Mouse (Mus musculus) heart, embryonic 14.5 days (tissue): ENCODE data around the gene Nme7. TPM values are rescaled to one million over a fixed set of nuclear protein-coding genes. Genes with fewer than 3 reads are reported as not detected.

Source experiments
- ATAC-seq: fragments of 200-750 bp; cut with Nextera tagmentation; 2 replicates; pipeline ENCODE4 v1.8.0; 2017; ENCODE audit warnings: low read depth, moderate TSS enrichment; ENCODE audit not compliant: insufficient number of reproducible peaks, insufficient read depth, low FRiP score
- H3K27ac ChIP-seq, 2 experiments: fragments of 200-500 bp in 1 of 2; fragments of 300-500 bp in 1 of 2; sonication (generic) in 1 of 2; replicated peaks in 1 of 2; 2 replicates each; pipeline ENCODE4 v1.5.1; 2012 to 2014; ENCODE audit warnings: low read depth in 2 of 2, low read length in 2 of 2, control low read depth in 1 of 2, mild to moderate bottlenecking in 1 of 2, mixed read lengths in 1 of 2; ENCODE audit not compliant: control insufficient read depth in 1 of 2, insufficient read depth in 1 of 2
- H3K27me3 ChIP-seq: fragments of 300-500 bp; sonication (generic); 2 replicates; pipeline ENCODE4 v1.6.1; 2014; ENCODE audit warnings: mild to moderate bottlenecking, low read length, control low read depth; ENCODE audit not compliant: control insufficient read depth, insufficient read depth
- H3K36me3 ChIP-seq: fragments of 300-500 bp; sonication (generic); 2 replicates; pipeline ENCODE4 v1.6.1; 2014; ENCODE audit warnings: mild to moderate bottlenecking, control low read depth, low read length, mixed read lengths; ENCODE audit not compliant: control insufficient read depth, insufficient read depth
- H3K4me1 ChIP-seq, 2 experiments: fragments of 200-500 bp in 1 of 2; fragments of 300-500 bp in 1 of 2; sonication (generic) in 1 of 2; 2 replicates each; pipeline ENCODE4 v1.6.1; 2012 to 2014; ENCODE audit warnings: low read length in 2 of 2, control low read depth in 1 of 2, mixed read lengths in 1 of 2; ENCODE audit not compliant: control insufficient read depth in 2 of 2, insufficient read depth in 2 of 2
- H3K4me2 ChIP-seq: fragments of 300-500 bp; sonication (generic); 2 replicates; pipeline ENCODE4 v1.6.1; 2014; ENCODE audit warnings: mild to moderate bottlenecking, low read length
- H3K4me3 ChIP-seq, 2 experiments: fragments of 200-500 bp in 1 of 2; fragments of 300-500 bp in 1 of 2; sonication (generic) in 1 of 2; 2 replicates each; pipeline ENCODE4 v1.5.1; 2012 to 2014; ENCODE audit warnings: low read length in 2 of 2, mild to moderate bottlenecking in 2 of 2, control low read depth in 1 of 2, low read depth in 1 of 2, moderate library complexity in 1 of 2; ENCODE audit not compliant: control insufficient read depth in 1 of 2, insufficient read depth in 1 of 2
- H3K9ac ChIP-seq: fragments of 300-500 bp; sonication (generic); 2 replicates; pipeline ENCODE4 v1.6.1; 2014; ENCODE audit warnings: mild to moderate bottlenecking, low read length
- H3K9me3 ChIP-seq: fragments of 300-500 bp; sonication (generic); 2 replicates; pipeline ENCODE4 v1.6.1; 2016; ENCODE audit warnings: low read length, control low read depth; ENCODE audit not compliant: control insufficient read depth
- WGBS: fragments of 180-500 bp; shearing (Covaris S2); extraction: QIAGEN DNeasy Blood & Tissue Kit; methylation state at CpG from one replicate; pipeline ENCODE4 v1.1.7; 2014; 5-methylcytosine and 5-hydroxymethylcytosine counted together
- polyA plus RNA-seq: library from polyadenylated mRNA; unstranded; fragments of >200 nt; fragmentation: Nextera tagmentation; extraction: Ambion mirVana; gene quantifications from 2 replicates; pipeline ENCODE4 v1.2.1, GENCODE M21; 2014

The Nme7 gene
- polyA plus RNA-seq, 1 experiment from 2014 or later = 19.4 TPM

DNA sequence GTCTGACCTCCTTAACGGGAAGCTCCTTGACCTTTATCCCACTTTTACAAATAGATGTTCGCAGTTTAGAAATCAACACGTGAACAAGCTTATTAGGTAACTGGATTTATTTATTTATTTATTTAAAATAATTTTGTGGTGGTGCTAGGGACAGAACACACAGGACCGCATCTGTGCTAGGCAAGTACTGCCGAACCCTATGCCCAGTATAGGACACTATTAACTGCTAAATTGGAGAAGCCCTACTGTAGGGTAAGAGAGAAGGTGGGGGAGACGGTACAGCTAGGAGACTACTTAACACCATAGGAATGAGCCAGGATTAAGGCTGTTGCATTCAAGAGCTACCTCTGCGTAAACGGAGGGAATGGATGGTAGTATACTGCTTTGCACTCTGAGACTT is 164.4 kb downstream of the Nme7 start:
- ATAC-seq = no peak
- Histone ChIP-seq H3K4me3 (no peak overlapping the region), H3K27me3 (no peaks in the 10 kb centered on the region), H3K4me2 (no peak overlapping the region), H3K36me3 (no peaks in the 10 kb centered on the region), H3K9ac (no peak overlapping the region), H3K9me3 (no peaks in the 10 kb centered on the region), H3K4me1 (peaks cover 0 to 1% of the 10 kb centered on the region in 2 experiments; a peak in 2 of 4 replicates), H3K27ac (no peak overlapping the region)
- WGBS = 80% methylated on average over 8 of the region's 8 CpGs

DNA sequence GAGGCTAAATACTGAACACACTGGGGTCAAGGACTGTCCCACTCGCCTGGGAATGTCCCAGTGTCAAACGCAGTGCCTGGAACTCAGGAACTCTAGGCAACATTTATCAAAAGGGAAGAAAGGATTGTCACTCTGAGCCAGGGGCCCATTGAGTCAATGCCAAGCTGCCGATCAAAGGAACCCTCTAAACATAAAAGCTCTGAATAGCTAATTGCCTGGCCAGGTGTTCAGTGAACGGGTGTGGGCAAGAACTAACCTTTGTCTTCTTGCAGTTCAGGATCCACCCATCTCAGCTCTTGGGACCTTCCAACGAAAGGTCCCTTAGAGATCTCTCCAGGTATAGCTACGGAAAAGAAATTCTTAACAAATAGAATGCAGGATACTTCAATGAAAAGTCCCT is 167.1 kb downstream of the Nme7 start:
- H3K4me3 ChIP-seq = no peak overlapping the region
- H3K4me2 ChIP-seq = no peak overlapping the region
- H3K9ac ChIP-seq = no peak overlapping the region
- no peaks in the 10 kb centered on the region for H3K36me3 ChIP-seq
- H3K27ac ChIP-seq = no peak overlapping the region
- H3K4me1 ChIP-seq = peaks cover 21 to 23% of the 10 kb centered on the region in 2 experiments
- H3K27me3 ChIP-seq = no peaks in the 10 kb centered on the region
- ATAC-seq = no peak
- 76% methylated on average over 6 of the region's 6 CpGs for WGBS
- H3K9me3 ChIP-seq = no peaks in the 10 kb centered on the region

DNA sequence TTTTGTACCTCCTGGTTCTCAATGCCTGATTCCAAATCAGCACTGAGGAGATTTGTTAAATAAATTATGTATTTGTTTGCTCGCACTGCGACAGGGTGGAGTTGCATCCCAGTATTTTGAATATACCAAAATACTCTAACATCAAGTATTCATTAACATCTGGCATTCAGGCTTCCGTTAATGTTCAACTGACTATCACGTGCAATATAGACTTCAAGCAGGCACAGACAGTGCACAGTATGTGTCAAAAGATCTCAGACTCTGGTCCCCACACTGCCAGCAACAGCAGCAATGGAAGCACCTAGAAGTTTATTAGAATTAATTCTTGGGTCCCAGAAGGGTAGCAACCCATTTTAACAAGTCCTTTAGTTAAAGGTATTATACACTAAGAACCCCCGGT is 167.7 kb downstream of the Nme7 start:
- Histone ChIP-seq H3K9ac (no peak overlapping the region), H3K36me3 (no peaks in the 10 kb centered on the region), H3K27ac (no peak overlapping the region), H3K4me2 (no peak overlapping the region), H3K27me3 (no peaks in the 10 kb centered on the region), H3K4me3 (no peak overlapping the region), H3K9me3 (no peaks in the 10 kb centered on the region), H3K4me1 (peaks cover 23 to 24% of the 10 kb centered on the region in 2 experiments)
- ATAC-seq = no peak
- 89% methylated on average over 5 of the region's 5 CpGs for WGBS

GRCm38 (mm10) chr1:164473398-164473797 is 169.5 kb downstream of the Nme7 start:
- no peak overlapping the region for H3K9ac ChIP-seq
- ATAC-seq = no peak
- peak overlapping the region in 1 of 2 experiments; percentile 59; a peak in 3 of 4 replicates for H3K27ac ChIP-seq
- no peaks in the 10 kb centered on the region for H3K36me3 ChIP-seq
- H3K4me1 ChIP-seq = peaks cover 23 to 24% of the 10 kb centered on the region in 2 experiments
- WGBS = 84% methylated on average over 7 of the region's 7 CpGs
- no peak overlapping the region for H3K4me2 ChIP-seq
- no peaks in the 10 kb centered on the region for H3K9me3 ChIP-seq
- no peak overlapping the region for H3K4me3 ChIP-seq
- no peaks in the 10 kb centered on the region for H3K27me3 ChIP-seq

DNA sequence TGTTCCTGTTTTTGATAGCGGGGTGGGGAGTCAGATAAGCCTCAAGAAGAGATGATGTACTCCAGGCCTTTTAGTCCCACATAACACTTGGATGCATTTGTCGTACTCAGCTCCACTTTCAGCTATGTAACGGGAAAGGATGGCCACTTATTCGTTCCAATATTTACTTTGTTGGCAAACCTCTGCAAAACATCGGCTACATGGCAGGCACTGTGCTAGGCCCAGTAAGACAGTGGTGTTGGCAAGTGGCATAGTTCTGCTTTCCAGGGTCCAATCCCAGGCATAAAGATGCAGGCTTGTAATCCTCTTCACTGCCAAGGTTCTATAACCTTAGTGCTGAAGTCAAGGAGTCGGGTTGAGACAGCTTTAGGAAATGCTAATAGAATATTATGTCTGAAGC is 170.4 kb downstream of the Nme7 start:
- H3K4me2 ChIP-seq = peak overlapping the region; percentile 53; the same call in 1 of the 2 replicates
- 33% methylated on average over 6 of the region's 6 CpGs for WGBS
- ATAC-seq = no peak

DNA sequence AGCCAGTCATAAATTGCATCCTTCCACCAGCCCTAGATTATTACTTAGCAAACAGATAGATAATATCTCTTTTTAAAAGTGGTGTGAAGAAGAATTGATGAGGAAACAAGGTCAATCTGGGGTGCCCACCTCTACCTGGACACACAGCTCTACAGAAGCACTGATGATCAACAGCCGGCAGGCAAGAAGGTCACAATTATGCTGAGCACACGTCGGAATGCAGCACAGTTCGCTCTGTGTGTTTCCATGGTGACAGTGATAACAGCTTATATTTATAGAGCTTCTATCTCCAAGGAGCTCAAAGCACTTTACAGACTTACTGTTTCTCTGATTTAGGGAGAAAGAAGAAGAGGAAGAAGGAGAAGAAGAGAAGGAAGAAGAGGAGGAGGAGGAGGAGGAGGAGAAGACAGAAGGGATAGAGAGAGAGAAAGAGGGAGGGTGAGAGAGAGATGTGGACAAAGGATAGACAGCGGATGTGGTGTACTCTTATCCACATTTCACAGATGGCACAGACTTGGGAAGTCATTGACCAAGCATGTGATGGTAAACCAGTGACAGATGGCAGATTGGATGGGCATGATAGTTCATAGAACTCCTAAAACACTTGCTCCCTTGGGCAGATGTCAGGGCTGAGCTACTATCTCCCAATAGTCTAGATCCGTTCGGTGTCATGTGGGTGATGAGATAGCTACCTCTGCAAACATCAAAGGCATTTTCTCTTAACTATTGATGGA is 171.0 kb downstream of the Nme7 start:
- peak overlapping the region; percentile 63 to 76; a peak in 3 of 4 replicates for H3K27ac ChIP-seq
- no peaks in the 10 kb centered on the region for H3K36me3 ChIP-seq
- no peaks in the 10 kb centered on the region for H3K9me3 ChIP-seq
- peaks cover 23 to 24% of the 10 kb centered on the region in 2 experiments for H3K4me1 ChIP-seq
- peak overlapping the region; percentile 53 for H3K4me2 ChIP-seq
- 17% methylated on average over 7 of the region's 7 CpGs for WGBS
- ATAC-seq = peak; percentile 82
- no peaks in the 10 kb centered on the region for H3K27me3 ChIP-seq
- no peak overlapping the region for H3K9ac ChIP-seq
- no peak overlapping the region for H3K4me3 ChIP-seq

More for the DNA sequence above, 170.4 kb downstream of the Nme7 start:
- Histone ChIP-seq H3K27me3 (no peaks in the 10 kb centered on the region), H3K36me3 (no peaks in the 10 kb centered on the region), H3K4me1 (peaks cover 23 to 24% of the 10 kb centered on the region in 2 experiments), H3K4me3 (no peak overlapping the region), H3K27ac (peak overlapping the region; percentile 59 to 76), H3K9me3 (no peaks in the 10 kb centered on the region), H3K9ac (no peak overlapping the region)

- no peak overlapping the region for H3K9ac ChIP-seq
- H3K9me3 ChIP-seq = no peaks in the 10 kb centered on the region
- H3K4me2 ChIP-seq = no peak overlapping the region
- H3K4me3 ChIP-seq = no peak overlapping the region
- peaks cover 23 to 24% of the 10 kb centered on the region in 2 experiments for H3K4me1 ChIP-seq
- H3K27me3 ChIP-seq = no peaks in the 10 kb centered on the region
- H3K36me3 ChIP-seq = no peaks in the 10 kb centered on the region
- no peak for ATAC-seq
- peak overlapping the region in 1 of 2 experiments; percentile 63; a peak in 2 of 4 replicates for H3K27ac ChIP-seq
- 84% methylated on average over 4 of the region's 4 CpGs for WGBS
Observed at GRCm38 (mm10) chr1:164475895-164476294, 172.0 kb downstream of the Nme7 start.
